Mouse (Mus musculus): Measurements from ENCODE around the gene Bap1. TPM values are rescaled to one million over a fixed set of nuclear protein-coding genes. Genes with fewer than 3 reads are reported as not detected.

Bap1 gene
- 52.0 and 59.1 TPM in 2 replicates for polyA plus RNA-seq (2015; fragmentation: Nextera tagmentation; extraction: Ambion mirVana)

- H3K9me3 ChIP-seq, result no peaks in the 10 kb centered on the region
- peak within 1 kb of the TSS; percentile 87 for H3K4me2 ChIP-seq
- peak within 1 kb of the TSS; percentile 95 for H3K27ac ChIP-seq (replicated peaks)
- ATAC-seq (ENCODE audit: extremely low read depth, insufficient number of reproducible peaks, low FRiP score, low TSS enrichment), result peak; percentile 87
- H3K4me1 ChIP-seq, result peaks cover 32% of the 10 kb centered on the region
- peak within 1 kb of the TSS; percentile 71 for H3K4me3 ChIP-seq
- H3K27me3 ChIP-seq (replicated peaks), result no peaks in the 10 kb centered on the region
- WGBS, result under 1% methylated on average over 75 of the region's 75 CpGs
- H3K9ac ChIP-seq, result peak within 1 kb of the TSS; percentile 94
- H3K36me3 ChIP-seq, result peaks cover 38% of the 10 kb centered on the region
Measured at GRCm38 (mm10) chr14:31251084-31251604, at the start of gene Bap1, which contains the start of gene Phf7. Gene Bap1, plus strand, starts transcription at chr14:31251450. Gene Phf7, minus strand, starts transcription at chr14:31251317.

GRCm38 (mm10) chr14:31204844-31205243 is 46.4 kb upstream of the Bap1 start:
- Histone ChIP-seq H3K9me3 (no peaks in the 10 kb centered on the region), H3K4me1 (peaks cover 56% of the 10 kb centered on the region), H3K4me3 (peak overlapping the region; percentile 82), H3K4me2 (peak overlapping the region; percentile 82), H3K27me3 (replicated peaks) (no peaks in the 10 kb centered on the region), H3K9ac (peak overlapping the region; percentile 97), H3K27ac (replicated peaks) (peak overlapping the region; percentile 100), H3K36me3 (peaks cover 52% of the 10 kb centered on the region)
- ATAC-seq (ENCODE audit: extremely low read depth, insufficient number of reproducible peaks, low FRiP score, low TSS enrichment), result no peak
- WGBS, result 52% methylated on average over 4 of the region's 4 CpGs

- no peaks in the 10 kb centered on the region for H3K9me3 ChIP-seq
- peaks cover 56% of the 10 kb centered on the region for H3K4me1 ChIP-seq
- no peaks in the 10 kb centered on the region for H3K27me3 ChIP-seq (replicated peaks)
- H3K4me2 ChIP-seq, result peak overlapping the region; percentile 82
- peak overlapping the region; percentile 82 for H3K4me3 ChIP-seq
- peak overlapping the region; percentile 97 for H3K9ac ChIP-seq
- 6% methylated on average over 8 of the region's 8 CpGs for WGBS
- H3K36me3 ChIP-seq, result peaks cover 52% of the 10 kb centered on the region
- no peak for ATAC-seq (ENCODE audit: extremely low read depth, insufficient number of reproducible peaks, low FRiP score, low TSS enrichment)
- H3K27ac ChIP-seq (replicated peaks), result peak overlapping the region; percentile 100
Measured at GRCm38 (mm10) chr14:31205244-31205561, 46.0 kb upstream of the Bap1 start.

- H3K36me3 ChIP-seq, result peaks cover 49% of the 10 kb centered on the region
Measured at GRCm38 (mm10) chr14:31205562-31206467, 45.4 kb upstream of the Bap1 start.

GRCm38 (mm10) chr14:31206472-31206981 is 44.7 kb upstream of the Bap1 start:
- Histone ChIP-seq H3K9me3 (no peaks in the 10 kb centered on the region), H3K27me3 (replicated peaks) (no peaks in the 10 kb centered on the region), H3K4me2 (peak overlapping the region; percentile 82), H3K36me3 (peaks cover 49% of the 10 kb centered on the region), H3K9ac (peak overlapping the region; percentile 97), H3K4me3 (peak overlapping the region; percentile 82), H3K4me1 (peaks cover 55% of the 10 kb centered on the region), H3K27ac (replicated peaks) (peak overlapping the region; percentile 100)
- under 1% methylated on average over 48 of the region's 48 CpGs for WGBS
- ATAC-seq (ENCODE audit: extremely low read depth, insufficient number of reproducible peaks, low FRiP score, low TSS enrichment), result peak; percentile 32

More at GRCm38 (mm10) chr14:31205562-31206467, 45.4 kb upstream of the Bap1 start:
- H3K9ac ChIP-seq, result peak overlapping the region; percentile 97
- H3K27ac ChIP-seq (replicated peaks), result peak overlapping the region; percentile 100
- H3K4me3 ChIP-seq, result peak overlapping the region; percentile 82
- ATAC-seq (ENCODE audit: extremely low read depth, insufficient number of reproducible peaks, low FRiP score, low TSS enrichment), result no peak
- H3K27me3 ChIP-seq (replicated peaks), result no peaks in the 10 kb centered on the region
- peaks cover 53% of the 10 kb centered on the region for H3K4me1 ChIP-seq
- H3K4me2 ChIP-seq, result peak overlapping the region; percentile 82
- WGBS, result under 1% methylated on average over 39 of the region's 39 CpGs
- H3K9me3 ChIP-seq, result no peaks in the 10 kb centered on the region

- peak overlapping the region; percentile 82 for H3K4me3 ChIP-seq
- peaks cover 49% of the 10 kb centered on the region for H3K36me3 ChIP-seq
- no peaks in the 10 kb centered on the region for H3K27me3 ChIP-seq (replicated peaks)
- ATAC-seq (ENCODE audit: extremely low read depth, insufficient number of reproducible peaks, low FRiP score, low TSS enrichment), result no peak
- WGBS, result 72% methylated on average over 13 of the region's 13 CpGs
- H3K9me3 ChIP-seq, result no peaks in the 10 kb centered on the region
- peak overlapping the region; percentile 82 for H3K4me2 ChIP-seq
- peak overlapping the region; percentile 100 for H3K27ac ChIP-seq (replicated peaks)
- peak overlapping the region; percentile 97 for H3K9ac ChIP-seq
- peaks cover 55% of the 10 kb centered on the region for H3K4me1 ChIP-seq
Measured at GRCm38 (mm10) chr14:31207070-31207830, 44.0 kb upstream of the Bap1 start.

- ATAC-seq (ENCODE audit: extremely low read depth, insufficient number of reproducible peaks, low FRiP score, low TSS enrichment), result no peak; the same call in 1 of the 2 replicates
- 33% methylated on average over 2 of the region's 2 CpGs for WGBS
Measured at GRCm38 (mm10) chr14:31208084-31208483, 43.2 kb upstream of the Bap1 start, which contains the start of gene Tnnc1. Gene Tnnc1, plus strand, starts transcription at chr14:31208312.

GRCm38 (mm10) chr14:31209133-31209557 is 42.1 kb upstream of the Bap1 start:
- H3K36me3 ChIP-seq, result peaks cover 38% of the 10 kb centered on the region
- peak; percentile 39; the same call in 1 of the 2 replicates for ATAC-seq (ENCODE audit: extremely low read depth, insufficient number of reproducible peaks, low FRiP score, low TSS enrichment)
- peak overlapping the region; percentile 82 for H3K4me3 ChIP-seq
- no peaks in the 10 kb centered on the region for H3K27me3 ChIP-seq (replicated peaks)
- H3K9ac ChIP-seq, result peak overlapping the region; percentile 97
- no peaks in the 10 kb centered on the region for H3K9me3 ChIP-seq
- peaks cover 63% of the 10 kb centered on the region for H3K4me1 ChIP-seq
- H3K4me2 ChIP-seq, result peak overlapping the region; percentile 82
- 26% methylated on average over 4 of the region's 4 CpGs for WGBS
- H3K27ac ChIP-seq (replicated peaks), result peak overlapping the region; percentile 100

More at GRCm38 (mm10) chr14:31208084-31208483, 43.2 kb upstream of the Bap1 start, which contains the start of gene Tnnc1:
- H3K27ac ChIP-seq (replicated peaks), result peak within 1 kb of the TSS; percentile 100
- no peaks in the 10 kb centered on the region for H3K9me3 ChIP-seq
- no peaks in the 10 kb centered on the region for H3K27me3 ChIP-seq (replicated peaks)
- peaks cover 49% of the 10 kb centered on the region for H3K36me3 ChIP-seq
- H3K9ac ChIP-seq, result peak within 1 kb of the TSS; percentile 97
- peak within 1 kb of the TSS; percentile 82 for H3K4me2 ChIP-seq
- H3K4me1 ChIP-seq, result peaks cover 62% of the 10 kb centered on the region
- peak within 1 kb of the TSS; percentile 82 for H3K4me3 ChIP-seq

GRCm38 (mm10) chr14:31211854-31212253 is 39.4 kb upstream of the Bap1 start:
- no peak for ATAC-seq (ENCODE audit: extremely low read depth, insufficient number of reproducible peaks, low FRiP score, low TSS enrichment)
- H3K4me1 ChIP-seq, result peaks cover 69% of the 10 kb centered on the region
- H3K4me3 ChIP-seq, result peak overlapping the region; percentile 82
- no peaks in the 10 kb centered on the region for H3K27me3 ChIP-seq (replicated peaks)
- 64% methylated on average over 6 of the region's 6 CpGs for WGBS
- H3K4me2 ChIP-seq, result peak overlapping the region; percentile 82
- H3K36me3 ChIP-seq, result peaks cover 31% of the 10 kb centered on the region
- H3K9ac ChIP-seq, result peak overlapping the region; percentile 97
- no peaks in the 10 kb centered on the region for H3K9me3 ChIP-seq
- H3K27ac ChIP-seq (replicated peaks), result peak overlapping the region; percentile 100

GRCm38 (mm10) chr14:31212499-31212898 is 38.8 kb upstream of the Bap1 start:
- H3K4me1 ChIP-seq, result peaks cover 67% of the 10 kb centered on the region
- H3K9ac ChIP-seq, result peak overlapping the region; percentile 97
- WGBS, result 27% methylated on average over 3 of the region's 3 CpGs

More at GRCm38 (mm10) chr14:31212499-31212898, 38.8 kb upstream of the Bap1 start:
- H3K4me2 ChIP-seq, result peak overlapping the region; percentile 82
- peak overlapping the region; percentile 100 for H3K27ac ChIP-seq (replicated peaks)
- H3K9me3 ChIP-seq, result no peaks in the 10 kb centered on the region
- no peak for ATAC-seq (ENCODE audit: extremely low read depth, insufficient number of reproducible peaks, low FRiP score, low TSS enrichment)
- H3K4me3 ChIP-seq, result no peak overlapping the region; the same call in 1 of the 2 replicates
- peaks cover 31% of the 10 kb centered on the region for H3K36me3 ChIP-seq
- H3K27me3 ChIP-seq (replicated peaks), result no peaks in the 10 kb centered on the region
